Mouse (Mus musculus) testis, adult 2 months (tissue): Measurements from ENCODE around the gene Chrm5. TPM values are rescaled to one million over a fixed set of nuclear protein-coding genes. Genes with fewer than 3 reads are reported as not detected.

Source experiments
- H3K27ac ChIP-seq: fragments of 200-500 bp; 2 replicates; pipeline ENCODE4 v1.5.1; 2012; ENCODE audit warnings: low read depth, low read length; ENCODE audit not compliant: control insufficient read depth, insufficient read depth
- H3K27me3 ChIP-seq: fragments of 200-500 bp; 2 replicates; pipeline ENCODE4 v1.6.1; 2012; ENCODE audit warnings: mild to moderate bottlenecking, low read length, moderate library complexity; ENCODE audit not compliant: control insufficient read depth, insufficient read depth
- H3K36me3 ChIP-seq: fragments of 200-500 bp; 2 replicates; pipeline ENCODE4 v1.6.1; 2012; ENCODE audit warnings: mild to moderate bottlenecking, low read length; ENCODE audit not compliant: control insufficient read depth, insufficient read depth
- H3K4me1 ChIP-seq: fragments of 200-500 bp; 2 replicates; pipeline ENCODE4 v1.6.1; 2012; ENCODE audit warnings: low read length; ENCODE audit not compliant: control insufficient read depth, insufficient read depth
- H3K4me3 ChIP-seq: fragments of 200-500 bp; 2 replicates; pipeline ENCODE4 v1.5.1; 2012; ENCODE audit warnings: low read depth, mild to moderate bottlenecking, low read length, moderate library complexity, mixed read lengths; ENCODE audit not compliant: control insufficient read depth
- CTCF ChIP-seq: fragments of 200-500 bp; IDR thresholded peaks from 2 replicates; pipeline ENCODE4 v1.5.1; 2012; ENCODE audit warnings: low read depth, mild to moderate bottlenecking, inconsistent platforms, low read length, moderate library complexity; ENCODE audit not compliant: control insufficient read depth, insufficient read depth, insufficient replicate concordance
- POLR2A ChIP-seq: fragments of 200-500 bp; IDR thresholded peaks from 2 replicates; pipeline ENCODE4 v1.6.1; 2012; ENCODE audit warnings: low read depth, mild to moderate bottlenecking, inconsistent platforms, low read length, moderate library complexity; ENCODE audit not compliant: control insufficient read depth
- polyA plus RNA-seq: library from polyadenylated mRNA; depleted of rRNA; stranded (reverse); fragments of >200 nt; gene quantifications from 2 replicates; pipeline ENCODE4 v1.2.3, GENCODE M21; 2012; rRNA removed

Chrm5 gene
- polyA plus RNA-seq, 1 experiment: not detected

DNA sequence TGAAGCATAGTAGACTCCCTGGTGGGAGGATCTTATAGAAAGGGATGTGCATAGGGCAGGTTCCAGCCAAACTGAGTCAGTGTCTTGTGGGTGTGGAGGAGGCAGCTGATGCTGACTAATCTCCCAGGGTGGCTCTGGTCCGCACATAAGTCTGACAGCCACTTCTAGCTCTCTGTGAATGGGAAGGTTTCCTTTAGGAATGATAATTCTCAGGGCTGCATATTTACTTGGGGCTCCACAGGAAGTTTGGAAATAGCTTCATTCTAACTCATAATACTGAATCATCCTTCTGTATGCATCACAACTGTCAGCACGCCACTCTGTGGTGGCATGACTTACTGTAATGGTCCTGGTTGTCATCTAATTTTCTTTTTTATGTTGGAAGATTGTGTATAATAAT is 37.1 kb downstream of the Chrm5 start:
- Histone ChIP-seq H3K27me3 (no peaks in the 10 kb centered on the region), H3K4me3 (no peak overlapping the region), H3K4me1 (no peaks in the 10 kb centered on the region), H3K36me3 (no peaks in the 10 kb centered on the region), H3K27ac (no peak overlapping the region)
- TF ChIP-seq POLR2A (no peak), CTCF (no peak)

DNA sequence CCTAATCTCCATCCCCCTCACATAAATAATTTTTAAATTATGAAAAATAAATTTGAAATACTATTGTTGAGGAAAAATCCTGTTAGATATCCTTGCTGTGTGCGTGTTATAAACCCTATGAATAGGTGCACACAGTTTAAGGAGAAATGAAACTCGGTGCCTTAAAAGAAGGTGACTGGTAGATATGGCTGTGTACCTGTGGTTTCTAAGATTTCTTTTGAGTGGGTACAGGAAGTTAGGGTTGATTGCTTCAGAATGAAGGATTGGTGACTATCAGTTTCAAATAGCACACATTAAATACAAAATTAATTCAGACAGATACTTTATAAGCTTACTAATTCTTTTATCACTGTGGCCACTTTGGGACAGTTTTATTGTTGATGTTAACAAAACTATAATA is 43.0 kb downstream of the Chrm5 start:
- Histone ChIP-seq H3K4me3 (no peak overlapping the region), H3K4me1 (no peaks in the 10 kb centered on the region), H3K27ac (no peak overlapping the region), H3K36me3 (no peaks in the 10 kb centered on the region), H3K27me3 (no peaks in the 10 kb centered on the region)
- no peak for TF ChIP-seq CTCF
- no peak for TF ChIP-seq POLR2A

DNA sequence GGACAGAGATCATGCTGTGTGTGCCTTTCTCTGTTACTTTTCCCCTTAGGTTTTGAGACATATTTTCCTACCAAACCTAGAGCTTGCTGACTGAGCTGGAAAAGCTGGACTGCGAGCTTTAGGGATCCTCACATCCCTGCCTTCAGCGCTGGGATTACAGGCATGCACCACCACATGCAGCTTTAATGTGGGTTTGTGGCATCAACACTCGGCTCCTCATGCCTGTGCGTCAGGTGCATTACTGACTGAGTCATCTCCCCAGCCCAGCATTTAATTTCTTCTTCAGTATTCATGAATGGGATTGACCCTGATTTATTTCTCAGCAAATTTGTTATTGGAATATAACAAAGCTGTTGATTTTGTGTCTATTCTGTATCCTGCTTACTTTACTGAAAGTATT is 44.3 kb downstream of the Chrm5 start:
- Histone ChIP-seq H3K4me3 (no peak overlapping the region), H3K27ac (no peak overlapping the region), H3K36me3 (no peaks in the 10 kb centered on the region), H3K27me3 (no peaks in the 10 kb centered on the region), H3K4me1 (no peaks in the 10 kb centered on the region)
- TF ChIP-seq POLR2A (no peak), CTCF (no peak)

DNA sequence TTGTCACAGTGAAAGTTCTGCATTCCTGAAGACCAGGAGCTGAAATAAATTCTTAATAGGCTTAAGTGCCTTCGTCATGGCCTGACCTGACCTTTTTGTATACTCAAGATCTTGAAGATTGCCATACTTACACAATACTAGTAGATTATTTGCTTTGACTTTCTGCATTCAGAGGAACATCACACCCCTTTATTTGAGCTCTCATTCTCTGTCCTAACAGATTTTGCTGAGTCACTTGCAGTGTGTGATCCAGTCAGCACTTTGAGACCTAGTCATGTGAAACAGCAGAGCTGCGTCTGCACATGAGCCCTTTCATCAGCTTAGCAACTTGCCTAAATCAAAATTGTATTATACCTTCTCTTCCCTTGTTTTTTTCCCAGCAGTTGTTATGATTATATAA is 47.2 kb downstream of the Chrm5 start:
- H3K27ac ChIP-seq: no peak overlapping the region
- H3K36me3 ChIP-seq: no peaks in the 10 kb centered on the region
- TF ChIP-seq CTCF (no peak), POLR2A (no peak)
- no peaks in the 10 kb centered on the region for H3K4me1 ChIP-seq
- no peak overlapping the region for H3K4me3 ChIP-seq
- no peaks in the 10 kb centered on the region for H3K27me3 ChIP-seq

DNA sequence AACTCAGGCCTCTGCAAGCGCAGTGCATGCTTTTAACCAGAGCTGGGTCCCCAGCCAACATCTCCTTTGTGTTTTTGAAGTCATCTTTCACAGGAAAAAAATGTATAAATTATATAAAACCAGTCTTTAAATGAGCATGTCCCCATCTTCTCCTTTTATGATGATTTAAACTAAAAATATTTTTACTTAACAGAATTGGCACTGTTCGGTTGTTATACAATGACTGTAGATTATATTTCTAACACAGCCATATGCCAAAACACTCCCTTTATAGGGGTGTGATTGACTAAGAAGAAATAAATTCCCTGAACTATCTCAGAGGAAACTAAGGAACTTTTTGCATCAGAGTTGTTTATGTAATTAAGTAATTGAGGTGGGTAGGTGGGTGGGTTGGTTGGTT is 48.0 kb downstream of the Chrm5 start:
- Histone ChIP-seq H3K27me3 (no peaks in the 10 kb centered on the region), H3K4me1 (no peaks in the 10 kb centered on the region), H3K27ac (no peak overlapping the region), H3K36me3 (no peaks in the 10 kb centered on the region), H3K4me3 (no peak overlapping the region)
- TF ChIP-seq POLR2A: no peak
- TF ChIP-seq CTCF: no peak

DNA sequence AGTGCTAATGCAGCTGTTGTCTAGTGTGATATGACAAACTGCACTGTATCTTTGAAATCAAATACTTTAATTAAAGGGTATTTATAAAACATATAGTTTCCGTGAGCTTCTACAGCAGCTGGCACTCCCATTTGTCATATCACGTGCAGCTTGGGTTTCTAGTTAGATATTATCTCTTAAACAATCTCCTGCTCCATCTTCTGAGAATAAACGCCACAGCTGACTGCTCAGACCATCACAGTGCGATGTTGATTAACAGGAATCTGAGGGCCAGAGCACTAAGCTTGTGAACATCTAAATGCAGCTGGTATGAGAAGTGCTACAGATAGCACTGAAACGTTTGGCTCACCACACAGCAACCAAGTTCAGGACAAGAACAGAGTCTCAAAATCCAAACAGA is 50.2 kb downstream of the Chrm5 start:
- H3K27me3 ChIP-seq: no peaks in the 10 kb centered on the region
- TF ChIP-seq CTCF (no peak), POLR2A (no peak)
- H3K27ac ChIP-seq: no peak overlapping the region
- H3K4me1 ChIP-seq: no peaks in the 10 kb centered on the region
- no peaks in the 10 kb centered on the region for H3K36me3 ChIP-seq
- no peak overlapping the region for H3K4me3 ChIP-seq

DNA sequence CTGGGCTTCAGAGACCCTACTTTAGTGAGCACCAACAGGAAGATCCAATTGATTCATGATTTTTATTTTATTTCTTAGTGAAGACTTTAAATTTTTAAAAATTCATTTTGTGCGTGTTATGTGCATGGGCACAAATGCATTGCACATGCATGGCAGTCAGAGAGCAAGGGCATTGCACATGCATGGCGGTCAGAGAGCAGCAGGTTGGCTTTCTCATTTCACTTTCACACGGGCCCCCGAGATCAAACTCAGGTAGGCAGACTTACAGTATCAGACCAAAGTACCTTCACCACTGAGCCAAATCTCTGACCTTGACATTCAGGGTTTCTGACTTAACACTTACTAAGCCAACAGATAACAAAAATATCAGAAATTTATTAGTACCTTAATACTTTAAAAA is 50.9 kb downstream of the Chrm5 start:
- Histone ChIP-seq H3K36me3 (no peaks in the 10 kb centered on the region), H3K27me3 (no peaks in the 10 kb centered on the region), H3K4me3 (no peak overlapping the region), H3K27ac (no peak overlapping the region), H3K4me1 (no peaks in the 10 kb centered on the region)
- no peak for TF ChIP-seq CTCF

Other genes with a start within 250 kb of the Chrm5 start
- 74.6 and 88.6 TPM in 2 replicates for gene Lpcat4, start 241.3 kb downstream of the Chrm5 start, polyA plus RNA-seq
- 22.6 and 23.7 TPM in 2 replicates for gene Nutm1, start 221.5 kb downstream of the Chrm5 start, polyA plus RNA-seq
- gene Nop10, start 218.8 kb downstream of the Chrm5 start, polyA plus RNA-seq: 108 and 121 TPM in 2 replicates
- 28.8 and 34.1 TPM in 2 replicates for gene Slc12a6, start 214.9 kb downstream of the Chrm5 start, polyA plus RNA-seq
- gene Gm21985, start 214.5 kb downstream of the Chrm5 start, polyA plus RNA-seq: not detected in 2 replicates
- gene Emc4, start 112.7 kb downstream of the Chrm5 start, polyA plus RNA-seq: 105 and 118 TPM in 2 replicates
- 0.78 and 1.1 TPM in 2 replicates for gene Katnbl1, start 101.6 kb downstream of the Chrm5 start, polyA plus RNA-seq
- gene Emc7, start 25.8 kb downstream of the Chrm5 start, polyA plus RNA-seq: 8.2 and 10.6 TPM in 2 replicates
- gene Aven, start 12.2 kb upstream of the Chrm5 start, polyA plus RNA-seq: 145 and 155 TPM in 2 replicates